Mouse (Mus musculus): ENCODE results near the gene Gm21983.

DNA sequence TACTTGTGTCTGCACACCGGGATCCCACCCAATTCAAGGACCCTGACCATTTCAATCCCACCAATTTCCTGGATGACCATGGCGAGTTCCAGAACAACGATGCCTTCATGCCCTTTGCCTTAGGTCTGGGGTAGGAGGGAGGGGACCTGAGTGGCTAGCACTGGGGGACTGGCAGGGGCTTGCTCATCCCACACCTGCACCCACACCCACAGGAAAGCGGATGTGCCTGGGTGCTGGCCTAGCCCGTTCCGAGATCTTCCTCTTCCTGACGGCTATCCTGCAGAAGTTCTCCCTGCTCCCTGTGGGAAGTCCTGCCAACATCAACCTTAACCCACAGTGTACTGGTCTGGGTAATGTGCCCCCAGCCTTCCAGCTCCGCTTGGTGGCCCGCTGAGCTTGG, 22.7 kb downstream of the Gm21983 start:
- no peak for TF ChIP-seq CTCF (IDR thresholded peaks at IDR 0.05)
- TF ChIP-seq POLR2A (IDR thresholded peaks at IDR 0.05; ENCODE audit: insufficient read depth, low read depth, low read length): no peak

All from heart, adult 2 months (tissue).